Mouse (Mus musculus): ENCODE measurements around the gene Rrp12. TPM values are rescaled to one million over a fixed set of nuclear protein-coding genes. Genes with fewer than 3 reads are reported as not detected.
"Not testable (repeated sequence)": the region's sequence is repeated elsewhere in the genome, so short reads cannot be mapped to it uniquely, and the experiment has no call there.

The Rrp12 gene
- polyA plus RNA-seq, 1 experiment from 2014 or later: 15.6 TPM

DNA sequence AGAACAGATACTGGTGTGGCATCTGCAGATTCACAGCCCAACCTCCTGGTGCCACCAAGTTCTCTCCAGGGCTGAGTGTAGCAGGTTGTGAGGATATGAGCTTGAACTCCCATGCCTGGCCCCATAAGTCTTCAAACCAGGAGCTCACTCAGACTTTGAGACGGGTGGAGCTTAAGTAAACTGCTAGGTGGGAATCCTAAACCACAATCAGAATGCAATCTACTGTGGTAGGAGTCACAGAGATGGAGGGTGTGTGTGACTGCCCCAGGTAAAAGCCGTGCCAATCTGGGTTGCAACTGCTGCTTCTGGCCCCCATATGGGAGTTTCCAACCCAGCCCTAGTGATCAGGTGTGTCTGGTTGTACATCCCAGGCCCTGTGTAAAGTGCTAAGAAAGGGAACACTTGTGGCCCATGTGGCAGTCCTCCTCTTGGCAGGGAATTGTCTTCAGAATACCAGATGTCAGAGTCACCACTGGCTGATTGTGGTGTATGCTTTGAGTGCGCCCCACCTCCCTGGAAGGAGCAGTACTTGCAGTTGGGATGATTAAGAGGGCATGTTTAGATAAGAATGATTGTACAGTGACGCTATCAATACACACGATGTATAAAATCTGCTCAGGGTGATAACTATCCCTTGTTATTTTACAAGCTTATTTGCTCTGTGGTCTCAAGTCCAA, 38.7 kb downstream of the Rrp12 start:
- H3K9ac ChIP-seq: no peak overlapping the region
- peaks cover 11% of the 10 kb centered on the region for H3K36me3 ChIP-seq
- no peaks in the 10 kb centered on the region for H3K27me3 ChIP-seq
- 91% methylated on average over 5 of the region's 5 CpGs for WGBS
- H3K9me3 ChIP-seq: no peaks in the 10 kb centered on the region
- no peak overlapping the region for H3K4me3 ChIP-seq
- H3K4me1 ChIP-seq (replicated peaks): no peaks in the 10 kb centered on the region
- no peak for ATAC-seq (ENCODE audit: low FRiP score)
- no peak overlapping the region for H3K27ac ChIP-seq
- H3K4me2 ChIP-seq: no peak overlapping the region

DNA sequence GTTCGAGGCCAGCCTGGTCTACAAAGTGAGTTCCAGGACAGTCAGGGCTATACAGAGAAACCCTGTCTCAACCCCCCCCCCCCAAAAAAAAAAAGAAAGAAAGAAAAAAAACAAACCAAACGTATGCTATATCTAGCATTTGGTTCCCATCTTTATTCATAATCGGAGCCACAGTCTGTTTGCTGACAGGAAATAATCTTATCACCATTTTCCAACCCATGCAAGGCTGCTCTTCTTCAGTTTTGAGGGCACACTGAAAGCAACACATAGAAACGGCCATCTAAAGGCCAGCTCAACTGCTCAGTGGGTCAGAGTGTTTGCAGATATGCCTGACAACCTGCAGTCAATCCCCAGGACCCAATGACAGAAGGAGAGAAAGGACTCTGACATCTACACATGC, 43.5 kb downstream of the Rrp12 start:
- H3K27me3 ChIP-seq: no peaks in the 10 kb centered on the region
- no peak overlapping the region; the same call in 1 of the 2 replicates for H3K27ac ChIP-seq
- no peaks in the 10 kb centered on the region for H3K9me3 ChIP-seq
- H3K4me3 ChIP-seq: no peak overlapping the region
- 90% methylated on average over 4 of the region's 4 CpGs for WGBS
- H3K4me2 ChIP-seq: no peak overlapping the region
- ATAC-seq (ENCODE audit: low FRiP score): no peak
- no peaks in the 10 kb centered on the region for H3K36me3 ChIP-seq
- H3K4me1 ChIP-seq (replicated peaks): peaks cover 24% of the 10 kb centered on the region
- H3K9ac ChIP-seq: no peak overlapping the region

DNA sequence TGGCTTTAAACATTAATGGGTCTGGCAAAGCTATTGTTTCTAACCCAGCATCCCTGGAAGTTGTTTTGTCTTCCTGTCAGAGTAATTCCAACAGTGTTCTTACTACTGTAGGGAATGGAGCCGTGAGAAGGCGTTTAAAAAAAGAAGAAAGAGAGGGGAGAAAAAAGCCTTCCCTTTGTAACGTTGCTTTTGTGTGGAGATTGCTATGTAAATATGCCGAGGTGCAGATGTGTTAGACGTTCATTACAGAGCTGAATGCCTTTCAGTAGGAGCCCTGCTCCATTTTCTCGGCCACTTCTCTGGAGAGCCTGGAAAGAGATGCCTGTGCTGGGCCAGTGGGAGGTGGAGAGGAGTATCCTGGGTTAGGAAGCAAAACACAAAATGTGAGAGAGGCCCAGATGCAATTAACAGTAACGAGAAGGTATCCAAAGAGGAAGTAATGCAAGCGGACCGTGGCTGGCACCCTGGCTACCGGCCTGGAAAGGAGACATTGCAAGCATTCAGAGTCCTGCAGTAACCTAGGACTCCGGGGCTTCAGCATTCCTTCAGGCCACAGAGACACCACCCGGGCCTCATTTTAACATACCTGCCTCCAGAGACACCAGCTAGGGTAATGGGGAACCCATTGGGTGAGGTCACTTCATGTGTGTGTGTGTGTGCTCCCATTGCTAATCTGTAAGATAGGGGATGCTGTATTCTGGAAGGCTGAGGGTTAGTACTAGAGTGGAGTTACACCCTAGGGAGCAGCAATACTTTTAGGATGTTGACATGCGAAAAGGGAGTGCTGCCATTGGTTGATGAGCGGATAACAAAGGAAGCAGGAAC, 45.0 kb downstream of the Rrp12 start:
- no peak overlapping the region for H3K4me3 ChIP-seq
- no peaks in the 10 kb centered on the region for H3K9me3 ChIP-seq
- H3K4me2 ChIP-seq: peak overlapping the region; percentile 42
- no peak for ATAC-seq (ENCODE audit: low FRiP score)
- peak overlapping the region; percentile 89 for H3K27ac ChIP-seq
- H3K36me3 ChIP-seq: no peaks in the 10 kb centered on the region
- peak overlapping the region; percentile 56; the same call in 1 of the 2 replicates for H3K9ac ChIP-seq
- 9% methylated on average over 14 of the region's 14 CpGs for WGBS
- peaks cover 36% of the 10 kb centered on the region for H3K4me1 ChIP-seq (replicated peaks)
- no peaks in the 10 kb centered on the region for H3K27me3 ChIP-seq

DNA sequence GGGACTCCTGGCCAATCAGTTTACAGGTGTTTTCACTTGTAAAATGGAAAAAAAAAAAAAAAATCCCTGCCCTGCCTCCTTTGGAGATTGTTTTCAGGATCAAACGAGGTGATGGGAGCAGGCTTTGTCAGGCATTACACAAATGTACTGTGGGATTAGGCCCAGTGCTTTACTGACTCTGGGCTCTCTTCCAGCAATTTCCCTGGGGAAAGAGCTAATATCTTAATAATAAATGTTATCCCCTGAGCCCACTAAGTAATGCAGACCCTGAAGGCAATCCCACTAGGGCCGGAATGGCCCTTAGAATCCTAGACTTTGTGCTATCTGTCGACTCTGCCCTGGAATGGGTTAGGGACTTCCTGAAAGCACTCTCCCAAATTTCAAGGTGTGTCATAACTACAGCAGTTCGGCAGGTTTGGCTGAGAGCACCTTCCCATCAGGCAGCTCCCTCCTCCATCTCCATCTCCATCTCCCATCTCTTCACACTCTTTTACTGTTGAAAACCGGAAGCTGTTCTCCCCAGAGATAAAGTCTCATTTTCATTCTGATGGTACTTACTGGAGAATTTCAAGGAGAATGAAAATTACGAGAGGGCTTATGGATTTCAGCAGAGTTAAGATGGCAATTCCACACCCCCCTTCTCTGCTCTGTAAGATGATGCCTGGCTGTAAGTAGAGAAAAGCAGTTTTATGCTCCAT, 45.8 kb downstream of the Rrp12 start:
- peak overlapping the region; percentile 42 for H3K4me2 ChIP-seq
- H3K4me1 ChIP-seq (replicated peaks): peaks cover 43% of the 10 kb centered on the region
- peak overlapping the region; percentile 56 for H3K9ac ChIP-seq
- no peaks in the 10 kb centered on the region for H3K27me3 ChIP-seq
- no peaks in the 10 kb centered on the region for H3K9me3 ChIP-seq
- no peak for ATAC-seq (ENCODE audit: low FRiP score)
- peak overlapping the region; percentile 89 for H3K27ac ChIP-seq
- WGBS: 6% methylated on average over 6 of the region's 6 CpGs
- H3K36me3 ChIP-seq: no peaks in the 10 kb centered on the region
- no peak overlapping the region for H3K4me3 ChIP-seq

DNA sequence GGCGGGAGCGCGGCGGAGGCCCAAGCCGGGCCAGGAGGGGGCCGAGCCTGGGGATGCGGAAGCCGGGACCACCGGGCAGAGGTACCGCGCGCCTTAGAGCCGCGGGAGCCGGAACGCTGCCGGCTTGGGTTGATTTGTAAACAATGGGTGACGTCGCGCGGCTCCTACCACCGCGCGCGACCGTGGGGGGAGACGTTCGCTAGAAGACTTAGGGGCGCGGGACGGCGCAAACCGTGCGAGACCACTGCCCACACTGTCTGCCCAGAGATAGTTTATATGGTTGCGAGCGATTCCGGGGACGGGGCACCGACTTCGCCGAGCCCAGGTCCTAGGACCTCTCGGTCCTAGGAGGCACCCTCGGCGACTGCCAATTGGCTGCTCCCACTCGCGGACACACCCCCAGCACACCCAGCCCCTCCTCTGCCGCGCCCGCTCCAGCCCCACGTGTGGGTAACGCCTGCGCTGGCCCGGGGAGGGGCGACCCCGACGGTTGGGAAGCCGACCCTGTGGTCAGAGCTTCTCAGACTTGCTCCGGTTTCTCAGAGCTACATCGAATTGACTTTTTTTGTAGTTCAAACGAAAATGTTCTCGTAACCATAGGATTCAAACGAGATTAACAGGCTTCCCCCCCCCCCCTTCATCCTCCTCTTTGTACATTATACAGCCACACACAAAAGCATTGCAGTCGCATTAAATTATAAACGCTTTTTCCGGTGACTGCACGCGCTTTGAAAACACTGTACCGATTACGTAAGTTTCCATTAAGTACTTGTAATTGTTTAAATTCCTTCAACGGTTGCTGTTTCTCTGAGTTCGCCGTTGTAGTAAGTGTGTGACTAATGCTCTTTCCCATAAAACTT, 47.8 kb downstream of the Rrp12 start, which contains the start of gene Frat2:
Gene Frat2, minus strand, starts transcription at position 141 of the 860 bp plus-strand sequence.
- peak within 1 kb of the TSS; percentile 94 for H3K4me2 ChIP-seq
- peak within 1 kb of the TSS; percentile 90 for H3K9ac ChIP-seq
- peak within 1 kb of the TSS; percentile 95 for H3K27ac ChIP-seq
- peak within 1 kb of the TSS; percentile 88 for H3K4me3 ChIP-seq
- WGBS: under 1% methylated on average over 72 of the region's 72 CpGs
- H3K36me3 ChIP-seq: no peaks in the 10 kb centered on the region
- H3K9me3 ChIP-seq: no peaks in the 10 kb centered on the region
- peaks cover 46% of the 10 kb centered on the region for H3K4me1 ChIP-seq (replicated peaks)
- ATAC-seq (ENCODE audit: low FRiP score): peak; percentile 94
- H3K27me3 ChIP-seq: no peaks in the 10 kb centered on the region

DNA sequence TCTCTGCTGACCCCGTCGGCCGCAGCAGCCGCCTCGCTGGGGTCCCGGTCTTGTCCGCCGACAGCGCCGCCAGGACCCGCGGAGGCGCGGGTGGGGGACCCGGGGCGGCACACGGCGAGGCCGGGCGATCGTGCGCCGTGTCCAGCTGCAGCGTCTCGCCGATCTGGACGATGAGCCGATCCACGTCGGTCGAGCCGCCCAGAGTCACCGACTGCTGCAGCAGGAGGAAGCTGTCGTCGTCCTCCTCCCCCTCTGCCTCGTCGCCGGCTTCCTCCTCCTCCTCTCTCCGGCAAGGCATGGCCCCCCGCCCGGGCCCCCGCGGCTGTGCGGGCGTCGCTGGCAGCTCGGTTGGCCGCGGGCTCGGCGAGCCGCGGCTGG, 48.4 kb downstream of the Rrp12 start:
- WGBS: under 1% methylated on average over 42 of the region's 53 CpGs
- H3K27me3 ChIP-seq, H3K9me3 ChIP-seq, H3K36me3 ChIP-seq: not testable (repeated sequence)
- peak; percentile 66 for ATAC-seq (ENCODE audit: low FRiP score)
- Histone ChIP-seq H3K9ac (peak overlapping the region; percentile 90), H3K4me2 (peak overlapping the region; percentile 94), H3K4me3 (peak overlapping the region; percentile 88), H3K4me1 (replicated peaks) (peaks cover 46% of the 10 kb centered on the region), H3K27ac (peak overlapping the region; percentile 95)

DNA sequence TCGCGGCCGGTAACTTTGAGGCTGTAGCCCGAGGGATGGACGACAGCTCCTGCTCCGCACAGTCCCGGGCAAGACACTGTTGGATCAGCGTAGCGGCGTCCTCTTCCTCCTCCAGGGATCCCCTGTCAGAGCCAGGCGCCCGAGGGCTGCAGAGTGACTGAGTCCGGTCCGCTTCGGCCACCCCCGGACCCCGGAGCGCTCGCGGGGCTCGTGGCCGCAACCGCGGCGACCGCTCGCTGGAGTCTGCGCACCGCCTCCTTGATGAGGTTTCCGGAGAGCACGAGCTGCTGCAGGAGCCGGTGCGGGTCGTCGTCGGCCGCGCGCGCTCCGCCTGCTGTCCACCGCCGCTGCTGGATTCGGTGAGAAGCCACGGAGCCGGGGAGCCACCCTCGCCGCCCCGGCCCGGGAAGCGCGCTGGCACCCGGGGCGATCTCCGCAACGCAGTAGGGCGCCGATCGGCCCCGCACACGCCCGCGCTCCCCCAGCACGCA, 48.8 kb downstream of the Rrp12 start:
- H3K4me2 ChIP-seq: peak overlapping the region; percentile 94
- H3K9me3 ChIP-seq: no peaks in the 10 kb centered on the region
- H3K27ac ChIP-seq: peak overlapping the region; percentile 95
- ATAC-seq (ENCODE audit: low FRiP score): peak; percentile 8
- peak overlapping the region; percentile 88 for H3K4me3 ChIP-seq
- peak overlapping the region; percentile 90 for H3K9ac ChIP-seq
- under 1% methylated on average over 62 of the region's 64 CpGs for WGBS
- H3K27me3 ChIP-seq: no peaks in the 10 kb centered on the region
- H3K4me1 ChIP-seq (replicated peaks): peaks cover 46% of the 10 kb centered on the region
- H3K36me3 ChIP-seq: no peaks in the 10 kb centered on the region

DNA sequence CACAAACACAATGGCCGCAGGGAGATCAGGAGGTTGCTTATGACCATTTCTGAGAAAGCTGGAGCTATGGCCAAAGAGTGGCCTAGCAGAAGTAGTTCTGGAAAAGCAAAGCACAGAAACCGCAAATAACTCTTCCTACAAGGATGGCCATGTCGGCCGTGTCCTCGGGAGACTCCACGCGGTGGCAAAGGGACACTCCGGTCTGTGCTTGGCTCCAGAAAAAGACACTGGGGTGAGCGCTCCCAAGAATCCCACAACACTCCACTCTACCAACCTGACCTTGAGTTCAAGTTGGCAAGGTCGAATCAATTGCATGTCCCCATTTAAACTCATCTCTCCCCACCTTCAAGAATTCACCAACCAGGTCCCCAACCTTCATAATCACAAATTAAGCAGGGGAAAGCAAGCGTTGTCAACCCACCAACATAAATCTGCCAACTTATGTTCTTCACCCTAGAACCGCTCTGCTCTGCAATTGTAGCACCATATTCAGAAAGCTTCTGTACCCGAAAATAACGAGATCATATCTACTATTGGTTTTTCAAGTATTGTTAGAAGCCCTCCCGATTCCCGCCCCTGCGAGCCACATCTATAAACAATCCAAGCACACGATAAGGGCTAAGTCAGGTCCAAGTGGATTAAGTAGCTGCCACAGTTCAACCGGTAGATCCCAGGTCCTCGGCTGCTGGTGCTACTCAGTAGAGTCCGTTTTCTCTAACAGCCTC, 49.4 kb downstream of the Rrp12 start:
- 8% methylated on average over 21 of the region's 21 CpGs for WGBS
- Histone ChIP-seq H3K4me3 (peak overlapping the region; percentile 88), H3K4me2 (peak overlapping the region; percentile 94)

DNA sequence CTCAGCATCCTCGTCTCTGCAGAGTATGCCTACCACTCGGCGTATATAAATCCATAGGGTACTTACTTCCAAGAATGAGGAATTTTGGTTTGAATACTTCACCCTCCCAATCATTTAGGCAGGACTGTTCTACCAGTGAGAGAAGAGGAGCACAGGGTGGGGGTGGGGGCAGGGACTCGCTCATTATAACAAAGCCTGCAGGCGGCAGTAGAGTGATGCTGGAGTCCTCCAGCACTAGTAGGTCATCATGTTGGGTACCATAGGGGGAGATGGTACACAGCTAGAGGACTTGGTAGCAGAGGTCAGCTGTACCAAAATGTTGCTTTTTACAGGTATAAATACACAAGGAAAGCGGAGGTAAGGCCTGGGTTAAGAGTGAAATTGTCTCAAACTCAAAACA, 51.6 kb downstream of the Rrp12 start:
- no peak overlapping the region for H3K9ac ChIP-seq
- H3K4me3 ChIP-seq: no peak overlapping the region
- WGBS: 81% methylated on average over 6 of the region's 6 CpGs
- no peaks in the 10 kb centered on the region for H3K36me3 ChIP-seq
- H3K27ac ChIP-seq: no peak overlapping the region
- H3K9me3 ChIP-seq: no peaks in the 10 kb centered on the region
- peaks cover 22% of the 10 kb centered on the region for H3K4me1 ChIP-seq (replicated peaks)
- H3K27me3 ChIP-seq: no peaks in the 10 kb centered on the region
- H3K4me2 ChIP-seq: no peak overlapping the region
- no peak for ATAC-seq (ENCODE audit: low FRiP score)

More for the DNA sequence above, 49.4 kb downstream of the Rrp12 start:
- ATAC-seq (ENCODE audit: low FRiP score): no peak
- H3K9ac ChIP-seq: peak overlapping the region; percentile 90
- no peaks in the 10 kb centered on the region for H3K36me3 ChIP-seq
- no peaks in the 10 kb centered on the region for H3K9me3 ChIP-seq
- H3K27ac ChIP-seq: peak overlapping the region; percentile 95
- no peaks in the 10 kb centered on the region for H3K27me3 ChIP-seq
- H3K4me1 ChIP-seq (replicated peaks): peaks cover 43% of the 10 kb centered on the region

DNA sequence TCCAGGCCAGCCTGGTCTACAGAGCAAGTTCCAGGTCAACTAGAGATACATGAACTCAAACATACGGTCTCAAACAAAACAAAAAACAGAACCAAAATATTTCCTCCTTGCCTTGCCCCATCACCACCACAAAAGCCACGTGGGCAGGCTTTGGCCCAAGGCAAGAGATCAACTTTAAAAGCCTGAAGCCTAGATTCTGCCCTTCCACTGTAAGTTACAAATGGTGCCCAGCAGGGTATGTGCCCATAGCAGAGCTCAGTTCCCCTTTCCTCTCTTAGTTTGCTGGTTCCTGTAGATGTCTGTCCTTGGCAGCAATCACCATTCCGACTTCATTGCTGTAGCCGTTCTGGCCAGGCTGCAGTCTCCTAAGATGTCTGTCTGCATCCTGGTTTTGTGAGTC, 53.3 kb downstream of the Rrp12 start:
- no peaks in the 10 kb centered on the region for H3K27me3 ChIP-seq
- H3K36me3 ChIP-seq: no peaks in the 10 kb centered on the region
- ATAC-seq (ENCODE audit: low FRiP score): no peak
- no peak overlapping the region for H3K4me2 ChIP-seq
- H3K27ac ChIP-seq: no peak overlapping the region
- WGBS: 90% methylated on average over 4 of the region's 4 CpGs
- no peak overlapping the region for H3K4me3 ChIP-seq
- no peak overlapping the region for H3K9ac ChIP-seq
- no peaks in the 10 kb centered on the region for H3K9me3 ChIP-seq
- peaks cover 22% of the 10 kb centered on the region for H3K4me1 ChIP-seq (replicated peaks)

DNA sequence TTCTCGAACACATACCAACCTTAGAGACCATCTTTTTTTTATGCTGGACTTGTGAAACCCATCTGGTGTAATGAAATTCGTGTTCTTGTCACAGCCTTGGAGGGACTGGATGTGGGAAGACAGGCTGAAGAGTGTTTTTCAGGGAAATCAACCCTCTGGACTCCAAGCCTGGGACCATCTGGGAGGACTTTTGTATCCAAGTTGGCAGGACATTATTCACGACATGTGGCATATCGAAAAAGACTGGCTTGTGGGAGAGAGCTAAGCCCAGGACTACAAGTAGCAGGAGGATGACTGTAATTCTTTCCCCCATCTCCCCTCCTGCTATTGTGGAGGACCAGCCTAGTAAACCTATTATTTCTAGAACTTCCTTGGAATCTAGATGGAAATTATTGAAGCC, 53.8 kb downstream of the Rrp12 start:
- H3K4me2 ChIP-seq: no peak overlapping the region
- peaks cover 22% of the 10 kb centered on the region for H3K4me1 ChIP-seq (replicated peaks)
- H3K36me3 ChIP-seq: no peaks in the 10 kb centered on the region
- H3K9me3 ChIP-seq: no peaks in the 10 kb centered on the region
- H3K4me3 ChIP-seq: no peak overlapping the region
- no peak overlapping the region for H3K9ac ChIP-seq
- no peaks in the 10 kb centered on the region for H3K27me3 ChIP-seq
- no peak overlapping the region for H3K27ac ChIP-seq
- no peak for ATAC-seq (ENCODE audit: low FRiP score)
- WGBS: 88% methylated on average over 4 of the region's 4 CpGs

Data from hindbrain, embryonic 13.5 days (tissue).